Comparison of ENCODE assay signal across 10 mouse cellular contexts in the genomic region with DNA sequence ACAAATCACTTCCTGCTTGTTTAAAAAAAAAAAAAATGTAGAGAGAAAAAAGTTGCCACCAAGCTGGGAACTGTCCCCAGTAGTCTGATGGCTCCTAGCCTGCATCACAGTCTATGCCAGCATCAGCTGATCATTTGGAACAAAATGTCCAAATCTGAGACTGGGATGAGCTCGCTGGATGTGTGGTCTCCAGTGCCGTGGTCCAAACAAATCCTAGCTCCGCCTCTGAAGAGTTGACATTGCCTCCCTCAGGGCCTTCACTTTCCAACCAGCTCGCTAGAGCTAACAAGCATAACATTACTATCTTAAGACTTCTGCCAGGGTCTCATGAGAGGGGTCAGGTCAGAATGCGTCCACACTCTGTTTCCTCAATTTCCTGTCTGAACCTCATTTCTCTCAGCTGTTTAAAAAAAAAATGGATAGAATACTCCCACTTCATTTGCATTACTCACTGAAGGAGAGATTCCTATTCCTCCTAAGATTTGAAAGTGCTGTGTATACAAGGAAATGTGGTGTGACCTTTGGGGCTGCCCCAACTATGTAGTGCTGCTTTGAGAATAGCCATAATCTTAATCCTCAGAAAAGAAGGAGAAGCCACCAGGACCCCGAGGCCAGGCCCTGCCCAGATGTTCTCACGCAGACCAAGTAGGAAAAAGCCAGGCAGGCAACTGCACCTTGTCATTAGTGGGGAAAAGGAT. TPM values are rescaled to one million over a fixed set of nuclear protein-coding genes. Genes with fewer than 3 reads are reported as not detected.
A peak's percentile ranks its signal among the peaks of the same experiment; 100 is the strongest.
DNase-seq lines count a peak whose midpoint lies in the region; ATAC-seq lines count a peak whose summit lies in the region.
"Had no signal": no experiment of that assay in that cellular context is flagged by ENCODE, and none has a peak within 500 bp of the region (broad histone marks: within the 10 kb centered on the region; RNA-seq: fewer than 3 reads in every experiment).

No protein-coding gene starts in this region.

- ATAC-seq in kidney, embryonic 16.5 days (ENCODE audit: low FRiP score, low TSS enrichment), result peak; percentile 70
- ATAC-seq in forebrain, embryonic 11.5 days (replicated peaks; ENCODE audit: low FRiP score), result no peak
- ATAC-seq: Patski had no signal

- peaks cover 3% of the 10 kb centered on the region; the same call in 1 of the 2 replicates for H3K9me3 ChIP-seq in kidney, embryonic 16.5 days (ENCODE audit: low read length)
- no peaks in the 10 kb centered on the region for H3K9me3 ChIP-seq in forebrain, embryonic 11.5 days (ENCODE audit: control insufficient read depth, low read length)

- no peak overlapping the region for H3K9ac ChIP-seq in kidney, embryonic 16.5 days (replicated peaks; ENCODE audit: low read length)
- no peak overlapping the region for H3K9ac ChIP-seq in forebrain, embryonic 11.5 days (ENCODE audit: low read length)

- H3K4me3 ChIP-seq in kidney, embryonic 16.5 days (ENCODE audit: low read length), result no peak overlapping the region
- H3K4me3 ChIP-seq in forebrain, embryonic 11.5 days (ENCODE audit: low read depth, low read length), result no peak overlapping the region
- H3K4me3 ChIP-seq: left cerebral cortex, adult 2 months had no signal

- no peaks in the 10 kb centered on the region for H3K27me3 ChIP-seq in kidney, embryonic 16.5 days (ENCODE audit: insufficient read depth, low read length)
- H3K27me3 ChIP-seq in forebrain, embryonic 11.5 days (ENCODE audit: control insufficient read depth, insufficient read depth, low read length), result no peaks in the 10 kb centered on the region
- H3K27me3 ChIP-seq: Patski had no signal

- DNase-seq in ovary, postnatal 36 days (ENCODE audit: low spot score), result peak; percentile 19
- no peak for DNase-seq in ovary, postnatal 14 days (ENCODE audit: low spot score)
- peak; percentile 80 for DNase-seq in heart, adult 8-10 months (ENCODE audit: low spot score)
- DNase-seq in skeletal muscle tissue, adult 2 months (ENCODE audit: low read depth, low spot score), result peak; percentile 71
- no peak for DNase-seq in cerebellum, postnatal 36 days
- DNase-seq in forebrain, embryonic 11.5 days (ENCODE audit: low spot score), result no peak
- DNase-seq: cerebellum, adult 8-10 months had no signal

- no peaks in the 10 kb centered on the region for H3K36me3 ChIP-seq in kidney, embryonic 16.5 days (ENCODE audit: insufficient read depth, low read length)
- no peaks in the 10 kb centered on the region for H3K36me3 ChIP-seq in forebrain, embryonic 11.5 days (ENCODE audit: control insufficient read depth, insufficient read depth, low read length)

- 31% methylated on average over 7 of the region's 7 CpGs for WGBS in kidney, embryonic 16.5 days
- 76% methylated on average over 7 of the region's 7 CpGs for WGBS in forebrain, embryonic 11.5 days

- H3K27ac ChIP-seq in kidney, embryonic 16.5 days (ENCODE audit: low read length), result peak overlapping the region; percentile 31
- H3K27ac ChIP-seq in forebrain, embryonic 11.5 days (ENCODE audit: low read depth, low read length), result no peak overlapping the region
- H3K27ac ChIP-seq: left cerebral cortex, adult 2 months had no signal

- peak overlapping the region; percentile 17; the same call in 1 of the 2 replicates for H3K4me2 ChIP-seq in kidney, embryonic 16.5 days (replicated peaks; ENCODE audit: low read depth, low read length)
- H3K4me2 ChIP-seq in forebrain, embryonic 11.5 days (ENCODE audit: low read depth, low read length, severe bottlenecking), result no peak overlapping the region

- peaks cover 8% of the 10 kb centered on the region for H3K4me1 ChIP-seq in kidney, embryonic 16.5 days (ENCODE audit: insufficient read depth, low read length)
- H3K4me1 ChIP-seq in forebrain, embryonic 11.5 days (replicated peaks; ENCODE audit: control insufficient read depth, insufficient read depth, low read length), result no peaks in the 10 kb centered on the region

RNA-seq across cellular contexts. Expression of a gene that starts 11.2 kb away (rescaled TPM):
- 10 to 100 TPM; 21.1 to 28.0 (median 23.5) TPM for total RNA-seq in heart, adult 8-10 months (2022)
- 25.0 and 26.9 TPM in 2 replicates for polyA plus RNA-seq in kidney, embryonic 16.5 days (2015; fragmentation: Nextera tagmentation; extraction: Ambion mirVana)
- 31.2 and 34.1 TPM in 2 replicates for polyA plus RNA-seq in forebrain, embryonic 11.5 days (2014; fragmentation: Nextera tagmentation; extraction: Ambion mirVana)

Comparison
In these comparisons a context has a peak if more than half of its experiments do, and no peak if none do; other contexts are left out.
1. DNase-seq: peak in ovary, postnatal 36 days (single experiment), heart, adult 8-10 months (single experiment) and skeletal muscle tissue, adult 2 months (single experiment); none in ovary, postnatal 14 days (single experiment), cerebellum, postnatal 36 days (0 of 2) and forebrain, embryonic 11.5 days (single experiment).